Mouse (Mus musculus) adrenal gland, postnatal 10 days (tissue): Measurements from ENCODE around the gene Lrrc7. TPM values are rescaled to one million over a fixed set of nuclear protein-coding genes. Genes with fewer than 3 reads are reported as not detected.

Source experiments
- DNase-seq: peaks from one replicate; pipeline ENCODE4 v3.0.0; 2021; ENCODE audit warnings: mixed read lengths
- total RNA-seq, 2 experiments: library from RNA; stranded (reverse); gene quantifications; 2 replicates each; pipeline ENCODE4 v1.2.3; 2021

Lrrc7 gene
- total RNA-seq, 2 experiments from 2014 or later = 0.30 to 0.36 TPM

DNA sequence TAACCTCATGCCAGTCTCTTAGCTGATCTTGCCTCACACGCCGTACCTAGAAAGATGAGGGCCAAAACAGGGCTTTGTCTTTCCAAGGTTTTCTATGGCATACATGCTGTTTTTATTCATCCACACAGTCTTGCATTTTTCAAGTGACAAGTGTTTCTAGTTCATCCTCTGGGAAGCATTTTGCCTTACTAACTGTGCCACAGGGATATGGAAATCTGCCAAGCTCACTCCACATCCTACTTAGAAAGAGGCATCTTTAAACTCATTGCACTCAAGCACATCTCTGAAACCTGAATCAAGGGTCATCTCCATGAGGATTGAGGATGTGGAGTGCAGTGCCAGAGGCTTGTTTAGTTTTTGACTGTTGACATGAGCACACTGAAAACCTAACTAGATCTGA is 199.9 kb downstream of the Lrrc7 start:
- DNase-seq = no peak

DNA sequence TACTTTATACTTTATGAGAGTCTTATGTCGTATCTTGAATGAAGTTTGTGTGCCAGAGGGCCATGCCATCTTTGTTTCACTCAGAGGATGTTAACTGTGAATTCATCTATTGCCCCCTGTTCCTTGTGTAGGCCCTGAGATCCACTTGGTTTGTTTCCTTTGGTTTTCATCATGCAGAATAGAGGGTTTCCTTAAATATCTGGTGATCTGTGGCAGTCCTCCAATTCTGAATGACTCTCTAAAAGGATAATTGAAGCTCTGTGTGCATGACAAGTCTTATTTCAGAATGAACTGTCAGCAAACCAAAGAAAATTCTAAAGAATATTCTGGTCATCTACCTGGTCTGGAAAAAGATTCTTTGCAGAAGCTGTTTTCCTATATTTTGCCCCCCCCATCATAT is 205.3 kb downstream of the Lrrc7 start:
- DNase-seq = no peak

DNA sequence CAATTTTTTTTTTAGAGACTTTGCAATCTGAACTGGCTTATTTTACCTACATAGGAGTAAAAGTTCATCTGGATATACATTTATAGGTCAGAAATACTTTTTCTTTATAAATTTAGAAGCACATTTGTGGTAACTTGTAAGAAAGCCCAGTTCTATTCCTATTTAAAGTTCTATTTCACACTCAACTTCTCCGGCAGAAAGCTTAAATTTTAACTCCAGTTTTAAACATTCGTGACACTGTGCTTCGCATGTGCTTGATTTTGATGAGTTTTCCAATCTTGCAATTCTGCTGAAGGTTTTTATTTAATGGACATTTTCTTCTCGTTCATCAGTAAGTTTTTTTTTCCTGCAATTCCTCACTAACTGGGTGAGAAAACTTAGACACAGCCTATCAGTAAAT is 205.8 kb downstream of the Lrrc7 start:
- DNase-seq = no peak

DNA sequence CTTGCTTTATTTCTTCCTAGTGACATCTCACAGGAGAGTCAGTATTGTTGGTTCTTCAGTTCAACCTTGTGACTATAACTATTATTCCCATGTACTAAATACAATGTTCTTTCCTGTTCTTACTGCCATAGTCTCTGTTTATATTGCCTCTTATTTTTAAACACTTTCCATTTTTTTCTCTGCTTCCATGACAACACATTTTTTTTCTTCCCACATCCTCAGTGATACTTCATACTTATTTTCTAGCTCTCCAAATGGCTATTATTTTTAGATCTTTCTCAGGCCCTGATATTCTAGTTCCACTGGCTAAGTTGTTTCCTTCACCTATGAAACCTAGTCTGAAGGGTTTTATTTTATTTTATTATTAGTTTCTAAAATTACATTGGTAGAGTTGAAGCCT is 221.2 kb downstream of the Lrrc7 start:
- DNase-seq = no peak

DNA sequence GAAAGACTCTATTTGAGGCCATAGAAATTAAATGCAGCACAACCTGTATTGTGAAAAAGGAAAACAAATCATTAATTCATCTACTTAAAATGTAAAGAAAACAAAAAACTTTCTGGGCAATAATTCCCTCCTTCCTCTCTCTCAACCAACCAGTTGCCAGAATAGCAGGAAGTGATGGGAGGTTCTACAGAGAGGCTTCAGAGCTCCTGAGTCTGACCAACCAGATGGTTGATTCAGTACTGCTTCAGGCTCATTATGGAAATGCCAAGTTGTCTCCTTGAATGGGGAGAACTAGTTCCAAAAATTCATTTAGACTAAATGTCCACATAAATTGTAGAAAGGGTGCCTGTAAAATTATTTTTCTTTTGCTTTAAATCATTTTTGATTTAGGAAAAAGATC is 231.9 kb downstream of the Lrrc7 start:
- DNase-seq = no peak

DNA sequence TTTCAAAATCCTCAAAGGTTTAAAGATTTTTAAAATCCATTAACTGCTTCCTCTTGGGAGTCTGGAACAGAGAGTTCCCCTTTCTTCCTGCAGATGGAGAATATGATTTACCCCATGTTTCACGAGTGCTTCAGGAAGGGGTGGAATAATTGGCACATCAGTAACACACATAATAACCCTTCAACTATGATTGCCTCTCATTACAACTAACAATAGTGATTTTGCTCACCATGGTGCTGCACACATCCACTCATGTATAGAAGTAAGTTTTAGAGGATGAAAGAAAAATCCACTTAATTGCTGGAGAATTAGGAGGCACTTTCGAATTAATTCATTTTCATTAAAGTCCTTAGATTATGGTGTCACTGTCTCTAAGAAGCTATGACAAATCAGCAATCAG is 251.6 kb downstream of the Lrrc7 start:
- no peak for DNase-seq

DNA sequence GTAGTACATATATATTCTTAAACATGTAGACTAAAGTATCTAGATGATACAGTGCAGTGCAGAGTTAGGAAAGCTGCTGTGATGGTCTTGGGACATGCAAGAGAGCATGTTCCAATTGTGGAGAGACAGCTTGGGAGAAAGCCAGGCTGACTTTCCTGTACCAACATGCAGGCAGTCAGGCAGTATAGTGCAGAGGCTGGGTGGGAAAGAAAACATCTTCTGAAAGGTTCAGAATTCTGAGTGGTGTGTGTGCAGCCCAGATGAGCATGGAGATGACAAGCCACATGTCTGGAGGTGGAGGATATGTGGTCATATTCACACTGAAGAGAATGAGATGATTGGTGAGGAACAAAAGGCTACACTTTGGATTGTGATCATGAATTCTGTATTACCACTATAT is 254.6 kb downstream of the Lrrc7 start:
- no peak for DNase-seq

DNA sequence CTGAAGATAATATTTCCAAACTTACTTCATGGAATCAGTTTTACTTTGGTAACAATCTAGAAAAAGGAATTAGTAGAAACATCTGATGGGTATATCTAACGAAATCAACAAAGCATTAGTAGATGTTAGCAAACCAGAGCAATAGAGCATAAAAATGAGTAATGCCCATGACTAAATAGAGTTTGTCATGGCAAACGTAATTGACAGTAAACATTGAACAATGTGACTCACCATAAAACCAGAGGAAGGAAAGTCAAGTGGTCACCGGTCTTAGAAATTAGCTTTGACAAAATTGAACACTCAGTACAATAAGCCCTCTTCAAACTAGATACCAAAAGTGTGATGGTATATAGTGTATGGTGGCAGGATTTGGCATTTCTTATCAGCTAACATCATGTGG is 263.3 kb downstream of the Lrrc7 start:
- DNase-seq = no peak

DNA sequence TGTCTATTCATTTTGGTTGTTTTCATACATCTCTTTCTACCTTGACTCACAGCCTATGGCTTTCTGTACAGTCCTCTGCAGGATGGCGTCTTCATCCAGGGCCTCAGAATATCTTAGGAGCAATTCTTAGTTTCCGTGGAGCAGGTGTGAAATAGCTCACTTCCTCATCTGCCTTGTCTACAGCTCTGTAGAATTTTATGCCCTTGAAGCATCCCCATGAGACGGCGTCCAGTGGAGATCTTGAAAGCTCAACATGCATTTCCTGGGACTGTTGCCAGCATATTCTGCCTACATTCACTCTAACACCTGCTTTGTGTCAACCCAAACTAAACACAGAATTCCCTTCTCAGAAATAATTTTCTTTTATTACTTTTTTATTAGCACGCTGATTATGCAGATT is 267.0 kb downstream of the Lrrc7 start:
- DNase-seq = no peak

DNA sequence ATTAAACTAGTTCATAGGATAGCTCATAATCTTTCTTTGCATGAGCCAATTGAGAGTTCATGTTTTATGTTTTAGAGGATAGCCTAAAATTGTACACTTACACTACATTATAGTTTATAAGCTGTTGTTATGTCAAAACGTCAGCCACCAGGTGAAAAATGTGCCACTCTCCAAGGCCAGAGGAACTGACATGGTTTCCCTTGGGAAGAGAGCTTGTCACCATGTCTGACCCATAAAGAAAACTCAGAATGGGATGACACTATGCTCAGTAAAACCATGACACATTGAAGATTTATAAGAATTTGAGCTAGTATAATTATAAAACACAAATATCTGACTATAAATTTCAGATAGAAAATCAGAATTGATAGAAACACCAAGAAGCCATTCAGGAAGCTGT is 277.6 kb downstream of the Lrrc7 start:
- DNase-seq = no peak

DNA sequence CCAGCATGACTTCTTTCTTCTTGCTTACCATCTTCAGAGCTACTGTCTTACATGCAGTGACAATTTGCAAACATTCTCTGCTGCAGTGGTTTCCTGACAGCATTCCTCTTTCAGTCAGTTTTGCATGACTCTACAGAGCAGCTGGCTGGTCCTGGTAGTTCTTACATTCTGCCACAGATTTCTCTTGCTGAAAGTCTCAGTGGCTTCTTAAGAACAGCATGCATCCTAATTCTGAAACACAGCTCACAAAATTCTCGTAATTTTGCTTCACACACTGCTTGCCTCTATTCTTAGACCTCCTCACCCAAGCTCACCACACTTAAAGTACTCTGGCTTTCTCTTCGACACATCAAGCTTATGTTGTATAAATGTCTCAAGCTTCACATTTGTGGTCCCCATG is 283.4 kb downstream of the Lrrc7 start:
- no peak for DNase-seq

DNA sequence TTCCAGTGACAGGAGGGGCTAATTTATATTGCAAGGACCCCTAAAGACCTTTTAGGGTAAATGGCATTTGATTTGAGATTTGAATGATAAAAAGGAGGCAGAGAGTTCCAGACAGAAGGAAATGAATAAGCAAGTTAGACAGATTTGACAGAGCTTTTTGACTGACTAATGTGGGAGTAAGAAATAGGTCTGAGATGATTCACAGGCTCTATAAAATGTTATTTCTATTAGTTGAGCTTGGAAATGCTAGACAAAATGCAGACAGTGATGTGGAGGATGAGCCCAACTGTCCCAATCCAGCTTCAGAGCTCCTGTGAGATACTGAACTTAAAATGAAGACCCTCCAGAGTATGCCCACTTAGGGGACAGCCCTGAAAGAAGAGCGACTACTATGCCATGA is 289.3 kb downstream of the Lrrc7 start:
- DNase-seq = no peak

DNA sequence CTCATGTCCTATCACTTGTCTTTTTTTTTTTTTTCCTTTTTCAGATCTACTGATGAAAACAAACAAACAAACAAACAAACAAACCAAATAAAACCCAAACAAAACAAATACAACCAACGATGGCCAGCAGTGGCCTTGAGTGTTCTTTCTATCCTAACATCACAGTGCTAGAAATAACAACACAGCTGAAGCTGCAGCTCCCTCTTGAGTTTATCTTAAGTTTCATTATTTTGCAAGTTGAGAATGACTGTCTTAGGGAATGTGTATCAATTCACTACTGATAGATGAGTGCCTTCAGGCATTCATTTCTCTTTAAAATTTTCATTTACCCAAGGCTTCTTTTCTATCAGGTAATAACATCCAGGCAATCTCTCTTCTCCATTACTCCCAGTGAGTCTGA is 291.1 kb downstream of the Lrrc7 start:
- no peak for DNase-seq

DNA sequence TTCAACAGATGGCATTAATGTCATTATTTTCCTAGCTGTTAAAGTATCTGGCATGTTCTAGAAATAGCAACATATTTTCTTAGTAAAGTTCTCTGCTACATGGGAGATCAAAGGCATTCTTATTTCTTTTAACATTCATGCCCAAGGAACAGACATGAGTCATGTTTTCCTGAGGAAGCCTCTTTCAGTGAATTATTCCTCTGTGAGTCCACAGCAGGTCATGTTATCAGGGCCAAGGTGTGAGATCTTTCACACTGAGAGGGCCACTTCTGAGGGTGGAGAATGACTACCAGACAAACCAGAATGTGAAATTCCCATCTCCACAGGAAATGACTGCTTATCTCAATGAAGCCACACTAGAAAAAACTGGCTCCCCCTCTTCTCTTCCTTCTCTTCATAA is 309.4 kb downstream of the Lrrc7 start:
- DNase-seq = no peak

DNA sequence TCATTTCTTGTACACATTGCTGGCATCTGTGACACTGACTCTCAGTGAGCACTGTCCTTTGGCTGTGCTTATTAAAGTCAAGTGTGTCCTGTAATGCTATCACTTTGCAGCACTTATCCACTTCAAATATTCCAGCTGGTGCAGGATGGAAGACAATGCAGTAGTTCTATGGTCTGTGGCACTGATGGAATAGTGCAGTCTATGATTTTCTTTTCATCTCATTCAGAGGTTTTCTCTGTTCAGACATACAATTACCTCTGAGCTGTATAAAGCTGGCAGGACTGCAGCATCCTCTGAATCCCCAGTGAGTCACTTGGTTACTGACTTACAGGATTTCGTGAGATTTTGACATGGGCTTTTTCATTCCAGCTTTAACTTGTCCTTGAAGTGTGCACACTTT is 314.3 kb downstream of the Lrrc7 start:
- no peak for DNase-seq

DNA sequence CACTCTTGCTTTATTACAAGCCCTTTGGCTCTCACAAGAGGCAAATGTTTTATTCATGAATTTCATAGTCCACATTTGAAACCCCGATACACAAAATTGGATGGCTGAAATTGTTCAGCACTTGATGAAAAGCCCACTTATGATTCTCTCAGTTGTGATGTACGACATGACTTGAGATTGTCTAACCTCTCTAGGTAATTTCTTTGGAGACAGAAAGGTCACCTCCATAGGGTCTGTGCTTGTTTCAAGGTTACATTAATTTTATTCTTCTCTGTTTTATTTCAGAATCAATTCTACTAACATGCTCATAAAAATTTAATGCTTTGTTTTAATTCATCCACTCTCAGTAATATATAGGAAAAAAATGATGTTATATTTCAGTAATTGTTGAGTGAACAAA is 351.4 kb downstream of the Lrrc7 start:
- DNase-seq = no peak

DNA sequence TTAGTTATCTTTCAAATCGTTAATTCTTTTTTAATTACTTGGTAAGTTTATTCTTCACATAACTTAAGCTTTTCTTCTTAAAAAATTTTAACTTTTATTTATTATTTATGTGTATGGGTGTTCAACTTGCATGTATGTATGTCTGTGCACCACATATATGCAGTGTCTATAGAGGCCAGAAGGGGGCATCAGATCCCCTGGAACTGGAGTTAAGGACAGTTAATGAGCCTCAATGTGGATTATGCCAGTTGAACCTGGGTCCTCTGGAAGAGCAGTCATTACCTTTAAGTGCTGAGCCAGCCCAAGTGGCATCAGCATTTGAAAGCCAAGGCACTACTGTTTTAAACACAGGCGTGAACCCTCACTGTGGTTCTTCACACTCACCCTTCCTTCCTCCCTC is 352.0 kb downstream of the Lrrc7 start:
- DNase-seq = peak; percentile 42

DNA sequence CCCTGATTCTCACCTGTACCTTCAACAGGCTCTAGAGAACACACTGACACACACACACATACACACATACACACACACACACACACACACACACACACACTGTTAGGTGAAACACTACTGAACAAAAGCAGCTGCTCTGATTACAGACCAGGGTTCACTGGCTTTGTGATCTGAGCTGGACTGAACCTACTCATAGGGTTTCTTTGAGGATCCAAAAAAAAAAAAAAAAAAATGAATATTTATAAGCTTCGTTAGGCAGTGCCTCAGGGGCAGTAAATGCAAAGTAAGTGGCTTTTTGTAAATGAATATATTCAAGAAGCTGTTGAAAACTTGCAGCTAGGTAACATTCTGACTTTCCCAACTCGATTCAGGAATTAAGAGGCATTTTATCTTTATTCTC is 354.2 kb downstream of the Lrrc7 start:
- no peak for DNase-seq

DNA sequence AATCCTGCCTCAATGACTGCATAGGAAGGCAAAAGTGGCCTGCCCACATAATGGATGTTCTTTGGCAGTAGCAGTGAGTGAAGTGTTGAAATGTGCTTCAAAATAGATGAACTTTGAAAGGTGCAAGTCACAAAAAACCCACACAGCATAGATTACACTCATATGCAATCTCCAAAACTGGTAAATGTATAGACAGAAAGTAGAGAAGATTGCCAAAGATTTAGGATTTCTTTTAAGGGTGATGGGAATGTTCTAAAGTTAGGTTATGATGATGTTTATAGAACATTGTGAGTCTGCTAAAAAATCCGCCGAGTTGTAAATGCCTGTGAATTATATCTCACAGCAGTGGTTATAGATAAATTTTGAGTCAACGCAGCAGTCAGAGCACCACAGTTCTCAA is 359.2 kb downstream of the Lrrc7 start:
- DNase-seq = no peak

DNA sequence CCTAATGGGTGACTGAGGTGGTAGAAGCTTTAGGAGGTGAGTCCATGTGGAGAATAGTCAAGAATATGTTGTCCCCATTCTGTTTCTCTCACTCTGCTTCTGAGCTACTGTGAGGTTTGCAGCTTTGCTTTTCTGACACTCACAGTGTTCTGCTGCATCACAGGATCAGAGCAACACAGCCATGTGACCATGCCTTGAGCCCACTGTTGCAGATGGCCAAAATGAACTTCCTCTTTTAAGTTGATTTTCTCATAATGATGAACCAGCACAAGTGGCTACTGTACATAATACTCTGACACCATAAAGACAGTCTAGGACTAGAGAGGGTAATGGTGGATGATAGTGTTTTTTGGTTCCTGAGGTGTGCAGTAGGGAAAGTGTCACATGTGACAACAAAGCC is 366.6 kb downstream of the Lrrc7 start:
- no peak for DNase-seq

DNA sequence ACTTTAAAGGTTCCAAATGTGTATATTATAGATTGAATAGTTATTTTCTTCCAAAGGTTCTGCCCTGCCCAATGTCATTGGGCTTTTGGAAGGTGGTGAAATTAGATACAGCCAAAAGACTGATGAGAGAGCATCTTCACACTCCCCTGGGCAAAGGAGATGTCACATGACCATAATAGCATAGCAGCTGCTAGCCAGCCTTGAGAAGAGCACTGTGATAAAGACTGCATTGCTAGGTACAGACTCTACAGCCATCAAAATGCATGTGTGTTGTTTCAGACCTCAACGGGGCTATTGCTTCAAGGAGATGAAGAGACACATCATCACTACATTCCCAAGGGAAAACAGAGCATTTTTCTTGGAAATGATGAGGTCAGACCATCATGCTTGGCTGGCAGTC is 368.8 kb downstream of the Lrrc7 start:
- no peak for DNase-seq

DNA sequence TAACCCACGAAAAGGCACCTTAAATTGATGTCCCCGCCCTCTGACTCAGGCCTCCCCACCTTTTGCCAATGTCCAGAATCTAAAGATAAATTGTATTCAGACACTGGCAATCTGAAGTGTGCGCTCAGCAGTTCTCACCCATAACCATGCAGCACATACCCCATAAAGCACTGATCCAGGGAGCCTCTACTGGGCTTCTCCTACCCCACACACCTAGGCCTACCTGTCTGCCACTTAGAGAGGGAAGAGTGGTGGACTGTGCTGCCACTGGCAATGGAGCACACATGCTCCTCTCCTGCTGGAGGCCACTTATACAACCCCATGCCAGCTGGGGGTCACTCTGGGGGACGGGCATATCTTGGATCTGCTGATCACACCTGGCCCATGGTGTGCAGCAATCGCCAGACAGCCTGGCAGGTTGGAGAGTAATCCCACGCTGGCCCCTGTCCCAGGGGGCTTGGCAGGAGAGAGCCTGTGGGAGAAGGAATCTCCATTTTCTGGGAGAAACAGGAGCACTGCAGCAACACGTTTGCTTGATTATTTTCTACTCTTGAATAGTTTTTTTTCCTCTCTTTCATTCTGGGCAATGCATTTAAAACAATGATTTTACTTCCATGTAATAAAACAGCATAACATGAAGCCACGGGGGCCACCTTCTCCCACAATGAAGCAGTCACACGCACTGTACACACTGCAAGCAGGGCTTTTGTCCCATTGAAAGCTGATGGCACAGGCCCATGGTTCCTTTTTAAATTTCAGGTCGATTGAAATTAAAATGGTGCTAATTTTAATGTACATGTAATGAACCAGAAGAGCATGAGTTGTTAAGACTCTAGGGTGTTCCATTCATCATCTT is 386.9 kb downstream of the Lrrc7 start:
- no peak for DNase-seq

DNA sequence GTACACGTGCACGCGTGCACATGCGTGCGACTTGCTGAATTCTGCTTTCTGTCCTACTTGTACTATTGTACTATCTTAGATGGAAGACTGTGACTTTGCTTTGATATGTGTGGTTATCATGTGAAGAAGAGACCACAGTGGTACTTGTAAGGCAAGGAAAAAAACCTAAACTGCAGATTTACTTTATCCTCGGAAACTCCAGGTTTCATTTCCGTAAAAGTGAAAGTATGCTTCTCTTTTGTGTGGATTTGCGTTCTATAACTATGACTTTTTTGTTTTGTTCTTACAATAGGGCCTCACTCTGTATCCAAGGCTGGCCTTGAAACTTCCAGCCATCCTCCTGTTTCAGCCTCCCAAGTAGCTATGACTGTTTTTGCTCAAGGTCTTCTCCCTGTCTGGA is 392.8 kb downstream of the Lrrc7 start:
- DNase-seq = no peak

DNA sequence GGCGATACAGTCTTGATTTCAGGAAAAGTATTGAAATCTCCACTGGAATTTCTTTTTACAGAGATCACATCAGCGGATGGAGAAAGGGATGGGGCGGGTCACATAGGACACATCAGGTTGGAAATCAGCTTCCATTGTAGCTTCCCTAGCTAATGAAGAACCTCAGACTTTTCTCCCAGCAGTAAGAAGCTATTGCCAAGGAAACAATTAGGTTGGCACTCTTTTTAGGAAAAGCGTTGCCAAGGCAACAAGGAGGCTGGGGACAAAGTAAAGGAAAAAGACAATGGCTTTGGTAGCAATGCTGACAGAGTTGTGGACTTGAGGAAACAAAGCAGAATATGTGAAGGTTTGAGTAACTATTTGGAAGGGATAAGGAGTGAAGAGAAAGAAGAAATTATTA is 393.6 kb downstream of the Lrrc7 start:
- no peak for DNase-seq

DNA sequence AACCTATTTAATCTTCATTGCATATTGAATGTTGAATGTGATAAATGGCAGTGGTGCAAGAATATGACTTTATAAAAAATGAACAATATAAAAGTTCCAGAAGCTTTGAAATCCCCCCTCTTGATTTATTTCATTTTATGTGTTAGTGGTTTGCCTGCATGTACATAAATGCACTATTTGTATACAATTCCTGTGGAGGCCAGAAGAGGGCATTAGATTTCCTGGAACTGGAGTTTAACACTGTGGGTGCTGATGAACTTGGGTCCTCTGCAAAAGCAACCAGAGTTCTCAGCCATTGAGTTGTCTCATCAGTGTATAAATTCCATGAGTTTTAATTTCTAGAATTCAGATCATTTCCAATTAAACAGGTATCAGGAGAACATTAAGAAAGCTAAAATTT is 397.0 kb downstream of the Lrrc7 start:
- DNase-seq = no peak
